Mouse (Mus musculus) midbrain, embryonic 15.5 days (tissue): ENCODE measurements around the gene Map3k12. TPM values are rescaled to one million over a fixed set of nuclear protein-coding genes. Genes with fewer than 3 reads are reported as not detected.

Source experiments
- ATAC-seq: fragments of 200-750 bp; cut with Nextera tagmentation; replicated peaks from 2 replicates; pipeline ENCODE4 v1.8.0; 2017; ENCODE audit warnings: moderate TSS enrichment
- H3K27ac ChIP-seq: fragments of 300-500 bp; sonication (generic); 2 replicates; pipeline ENCODE4 v1.5.1; 2015; ENCODE audit warnings: mild to moderate bottlenecking, inconsistent platforms
- H3K27me3 ChIP-seq: fragments of 300-500 bp; sonication (generic); replicated peaks from 2 replicates; pipeline ENCODE4 v1.6.1; 2015; ENCODE audit warnings: inconsistent platforms
- H3K36me3 ChIP-seq: fragments of 300-500 bp; sonication (generic); replicated peaks from 2 replicates; pipeline ENCODE4 v1.6.1; 2015; ENCODE audit warnings: inconsistent platforms
- H3K4me1 ChIP-seq: fragments of 300-500 bp; sonication (generic); 2 replicates; pipeline ENCODE4 v1.6.1; 2015; ENCODE audit warnings: inconsistent platforms
- H3K4me2 ChIP-seq: fragments of 300-500 bp; sonication (generic); 2 replicates; pipeline ENCODE4 v1.6.1; 2015; ENCODE audit warnings: inconsistent platforms, mild to moderate bottlenecking, moderate library complexity
- H3K4me3 ChIP-seq: fragments of 300-500 bp; sonication (generic); 2 replicates; pipeline ENCODE4 v1.5.1; 2015; ENCODE audit warnings: mild to moderate bottlenecking, inconsistent platforms
- H3K9ac ChIP-seq: fragments of 300-500 bp; sonication (generic); 2 replicates; pipeline ENCODE4 v1.6.1; 2015; ENCODE audit warnings: mild to moderate bottlenecking, inconsistent platforms
- H3K9me3 ChIP-seq: fragments of 300-500 bp; sonication (generic); 2 replicates; pipeline ENCODE4 v1.6.1; 2016; ENCODE audit warnings: inconsistent platforms
- WGBS: fragments of 180-500 bp; shearing (Covaris S2); methylation state at CpG from one replicate; pipeline ENCODE4 v1.1.7; 2015; ENCODE audit warnings: mixed read lengths; 5-methylcytosine and 5-hydroxymethylcytosine counted together
- polyA plus RNA-seq: library from polyadenylated mRNA; unstranded; fragments of >200 nt; fragmentation: Nextera tagmentation; extraction: Ambion mirVana; gene quantifications from 2 replicates; pipeline ENCODE4 v1.2.1, GENCODE M21; 2015

The Map3k12 gene
- polyA plus RNA-seq, 1 experiment from 2014 or later: 63.6 TPM

GRCm38 (mm10) chr15:102461430-102462075 is 55.3 kb downstream of the Map3k12 start:
- H3K9me3 ChIP-seq: no peaks in the 10 kb centered on the region
- WGBS: 84% methylated on average over 9 of the region's 9 CpGs
- peaks cover 21% of the 10 kb centered on the region for H3K4me1 ChIP-seq
- no peak overlapping the region for H3K4me2 ChIP-seq
- H3K27me3 ChIP-seq: no peaks in the 10 kb centered on the region
- peaks cover 7% of the 10 kb centered on the region; the same call in 1 of the 2 replicates for H3K36me3 ChIP-seq
- H3K9ac ChIP-seq: no peak overlapping the region
- no peak overlapping the region for H3K4me3 ChIP-seq
- ATAC-seq: no peak
- H3K27ac ChIP-seq: no peak overlapping the region

DNA sequence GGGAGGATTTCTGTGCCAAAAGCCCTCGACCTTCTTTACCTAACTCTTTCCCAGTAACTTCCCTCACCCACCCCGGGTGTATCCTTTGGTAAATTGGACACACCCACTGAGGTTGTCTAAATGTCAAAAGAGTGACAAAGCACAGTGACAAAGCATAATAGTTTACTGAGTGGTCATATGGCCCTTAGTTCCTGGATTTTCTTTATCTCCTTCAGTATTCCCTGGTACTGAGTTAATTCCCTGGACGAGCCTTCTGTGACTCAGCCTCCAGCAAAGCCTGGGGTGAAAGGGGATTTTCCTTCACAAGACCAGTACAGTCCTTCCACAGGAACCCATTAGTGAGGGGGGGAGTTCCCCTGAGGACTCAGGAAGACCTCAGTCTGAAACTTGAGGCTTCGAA is 55.9 kb downstream of the Map3k12 start:
- Histone ChIP-seq H3K4me2 (no peak overlapping the region), H3K27me3 (no peaks in the 10 kb centered on the region), H3K4me3 (no peak overlapping the region), H3K9me3 (no peaks in the 10 kb centered on the region), H3K9ac (no peak overlapping the region), H3K36me3 (peaks cover 7% of the 10 kb centered on the region; the same call in 1 of the 2 replicates), H3K27ac (no peak overlapping the region), H3K4me1 (peaks cover 21% of the 10 kb centered on the region)
- no peak for ATAC-seq
- WGBS: 71% methylated on average over 4 of the region's 4 CpGs

DNA sequence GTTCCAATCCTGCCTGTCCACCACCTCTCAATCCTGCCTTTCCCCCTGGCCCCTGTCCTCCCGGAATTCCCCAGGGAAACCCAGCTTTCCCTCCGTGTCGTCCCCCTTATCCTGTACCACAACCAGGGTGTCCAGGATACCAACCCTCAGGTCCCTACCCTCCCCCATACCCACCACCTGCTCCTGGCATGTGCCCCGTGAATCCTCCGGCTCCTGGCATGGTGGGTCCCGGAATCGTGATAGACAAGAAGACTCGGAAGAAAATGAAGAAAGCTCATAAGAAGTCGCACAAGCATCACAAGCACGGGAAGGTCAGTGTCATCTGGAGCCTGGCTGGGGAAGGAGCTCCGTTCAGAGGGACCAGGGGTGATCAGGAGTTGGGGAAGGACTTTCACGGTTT is 56.5 kb downstream of the Map3k12 start:
- ATAC-seq: no peak
- no peaks in the 10 kb centered on the region for H3K27me3 ChIP-seq
- no peak overlapping the region for H3K4me3 ChIP-seq
- peaks cover 21% of the 10 kb centered on the region for H3K4me1 ChIP-seq
- no peak overlapping the region for H3K4me2 ChIP-seq
- no peak overlapping the region for H3K9ac ChIP-seq
- 82% methylated on average over 12 of the region's 12 CpGs for WGBS
- no peak overlapping the region for H3K27ac ChIP-seq
- H3K9me3 ChIP-seq: no peaks in the 10 kb centered on the region
- H3K36me3 ChIP-seq: peaks cover 7% of the 10 kb centered on the region; the same call in 1 of the 2 replicates

DNA sequence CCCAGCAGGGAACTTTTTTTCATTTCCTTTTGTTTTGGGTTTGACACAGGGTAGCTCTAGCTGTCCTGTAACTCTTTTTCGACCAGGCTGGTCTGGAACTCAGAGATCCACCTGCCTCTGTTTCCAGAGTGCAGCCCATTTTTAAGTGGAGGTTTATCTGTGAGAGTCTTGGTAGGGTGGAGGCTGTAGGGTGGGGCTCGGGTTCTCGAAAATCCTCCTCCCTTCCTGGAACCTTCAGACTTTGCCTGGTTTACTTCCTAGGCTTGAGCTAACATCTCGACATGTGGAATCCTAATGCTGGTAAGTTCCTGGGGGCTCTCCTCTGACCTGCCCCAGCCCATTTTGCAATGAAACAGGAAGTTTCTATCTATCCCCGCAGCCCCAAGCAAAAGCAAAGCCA is 57.0 kb downstream of the Map3k12 start:
- no peak overlapping the region for H3K27ac ChIP-seq
- H3K36me3 ChIP-seq: peaks cover 7% of the 10 kb centered on the region; the same call in 1 of the 2 replicates
- H3K9me3 ChIP-seq: no peaks in the 10 kb centered on the region
- peaks cover 21% of the 10 kb centered on the region for H3K4me1 ChIP-seq
- H3K27me3 ChIP-seq: no peaks in the 10 kb centered on the region
- H3K4me2 ChIP-seq: peak overlapping the region; percentile 60
- WGBS: 76% methylated on average over 5 of the region's 5 CpGs
- no peak overlapping the region for H3K9ac ChIP-seq
- no peak for ATAC-seq
- peak overlapping the region; percentile 54 for H3K4me3 ChIP-seq

GRCm38 (mm10) chr15:102459381-102459780 is 57.5 kb downstream of the Map3k12 start:
- H3K4me3 ChIP-seq: peak overlapping the region; percentile 54
- H3K27ac ChIP-seq: peak overlapping the region; percentile 66
- H3K9ac ChIP-seq: peak overlapping the region; percentile 55
- H3K9me3 ChIP-seq: no peaks in the 10 kb centered on the region
- peaks cover 21% of the 10 kb centered on the region for H3K4me1 ChIP-seq
- peaks cover 7% of the 10 kb centered on the region; the same call in 1 of the 2 replicates for H3K36me3 ChIP-seq
- 40% methylated on average over 6 of the region's 6 CpGs for WGBS
- no peaks in the 10 kb centered on the region for H3K27me3 ChIP-seq
- no peak for ATAC-seq
- H3K4me2 ChIP-seq: peak overlapping the region; percentile 60

DNA sequence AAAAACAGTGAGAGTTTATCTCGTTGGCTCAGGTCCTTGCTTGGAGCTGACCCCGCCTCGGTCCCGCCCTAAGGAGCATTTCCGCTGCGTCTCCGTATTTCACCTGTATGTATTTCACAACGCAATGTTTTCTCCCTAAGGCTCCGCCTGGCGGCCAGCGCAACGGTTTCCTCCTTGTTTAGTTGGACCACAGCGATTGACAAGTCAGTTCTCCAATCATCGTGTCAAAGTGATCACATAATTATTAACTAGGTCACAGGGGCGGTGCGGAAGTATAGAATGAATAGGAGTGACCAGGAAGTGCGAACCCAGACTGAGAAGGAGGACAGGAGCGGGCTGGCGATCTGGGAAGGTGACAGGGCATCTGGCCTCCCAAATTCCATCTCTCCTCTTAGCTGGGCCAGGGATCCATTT is 58.0 kb downstream of the Map3k12 start, which contains the start of gene Prr13:
Gene Prr13, plus strand, starts transcription at position 125 of the 414 bp plus-strand sequence.
- WGBS: under 1% methylated on average over 19 of the region's 19 CpGs

GRCm38 (mm10) chr15:102458050-102458736 is 58.7 kb downstream of the Map3k12 start:
- Histone ChIP-seq H3K9me3 (no peaks in the 10 kb centered on the region), H3K27ac (peak overlapping the region; percentile 66), H3K9ac (peak overlapping the region; percentile 55), H3K4me2 (peak overlapping the region; percentile 60), H3K4me1 (peaks cover 21% of the 10 kb centered on the region), H3K27me3 (no peaks in the 10 kb centered on the region), H3K36me3 (peaks cover 6% of the 10 kb centered on the region; the same call in 1 of the 2 replicates), H3K4me3 (peak overlapping the region; percentile 54)
- 81% methylated on average over 5 of the region's 5 CpGs for WGBS
- ATAC-seq: 0 out of 2 replicates have a peak, but pooled peaks have one; percentile 37

More for the DNA sequence above, 58.0 kb downstream of the Map3k12 start, which contains the start of gene Prr13:
- no peaks in the 10 kb centered on the region for H3K9me3 ChIP-seq
- ATAC-seq: peak; percentile 90
- H3K9ac ChIP-seq: peak within 1 kb of the TSS; percentile 55
- peak within 1 kb of the TSS; percentile 60 for H3K4me2 ChIP-seq
- no peaks in the 10 kb centered on the region for H3K27me3 ChIP-seq
- peaks cover 7% of the 10 kb centered on the region; the same call in 1 of the 2 replicates for H3K36me3 ChIP-seq
- peak within 1 kb of the TSS; percentile 66 for H3K27ac ChIP-seq
- peak within 1 kb of the TSS; percentile 54 for H3K4me3 ChIP-seq
- peaks cover 21% of the 10 kb centered on the region for H3K4me1 ChIP-seq

- whole genome bisulfite sequencing: 40% methylated on average over 6 of the region's 6 CpGs
- no peak for ATAC-seq
Observed at GRCm38 (mm10) chr15:102455993-102456392, 60.9 kb downstream of the Map3k12 start.

GRCm38 (mm10) chr15:102451666-102452430 is 65.0 kb downstream of the Map3k12 start:
- Histone ChIP-seq H3K9me3 (no peaks in the 10 kb centered on the region), H3K4me2 (no peak overlapping the region), H3K4me3 (no peak overlapping the region), H3K4me1 (no peaks in the 10 kb centered on the region), H3K9ac (no peak overlapping the region), H3K36me3 (no peaks in the 10 kb centered on the region), H3K27me3 (no peaks in the 10 kb centered on the region), H3K27ac (no peak overlapping the region)
- no peak for ATAC-seq
- 84% methylated on average over 26 of the region's 26 CpGs for WGBS

More at GRCm38 (mm10) chr15:102455993-102456392, 60.9 kb downstream of the Map3k12 start:
- Histone ChIP-seq H3K4me2 (no peak overlapping the region), H3K27ac (no peak overlapping the region), H3K4me3 (no peak overlapping the region), H3K9ac (no peak overlapping the region), H3K9me3 (no peaks in the 10 kb centered on the region), H3K36me3 (no peaks in the 10 kb centered on the region), H3K27me3 (no peaks in the 10 kb centered on the region), H3K4me1 (peaks cover 21% of the 10 kb centered on the region)

- 25% methylated on average over 7 of the region's 7 CpGs for WGBS
- H3K4me1 ChIP-seq: no peaks in the 10 kb centered on the region
- H3K27ac ChIP-seq: no peak overlapping the region
- no peak for ATAC-seq
- no peaks in the 10 kb centered on the region for H3K9me3 ChIP-seq
- no peak overlapping the region for H3K9ac ChIP-seq
- H3K4me3 ChIP-seq: no peak overlapping the region
- H3K36me3 ChIP-seq: no peaks in the 10 kb centered on the region
- no peaks in the 10 kb centered on the region for H3K27me3 ChIP-seq
- H3K4me2 ChIP-seq: no peak overlapping the region
Observed at GRCm38 (mm10) chr15:102450928-102451327, 65.9 kb downstream of the Map3k12 start.

- Histone ChIP-seq H3K9me3 (no peaks in the 10 kb centered on the region), H3K27me3 (no peaks in the 10 kb centered on the region), H3K4me1 (no peaks in the 10 kb centered on the region), H3K4me2 (no peak overlapping the region), H3K4me3 (no peak overlapping the region), H3K27ac (no peak overlapping the region), H3K9ac (no peak overlapping the region), H3K36me3 (no peaks in the 10 kb centered on the region)
- ATAC-seq: no peak
- WGBS: 77% methylated on average over 8 of the region's 8 CpGs
Observed at GRCm38 (mm10) chr15:102449366-102449765, 67.5 kb downstream of the Map3k12 start.
